Mouse (Mus musculus): ENCODE results near the gene Tmem269.

The Tmem269 gene

GRCm38 (mm10) chr4:119238661-119239060, 20.6 kb upstream of the Tmem269 start:
- no peak for DNase-seq (ENCODE audit: low spot score in 2 of 2)

- no peak for DNase-seq (ENCODE audit: low spot score in 2 of 2)
Measured at GRCm38 (mm10) chr4:119234348-119234747, 16.3 kb upstream of the Tmem269 start.

GRCm38 (mm10) chr4:119233256-119233901, 15.4 kb upstream of the Tmem269 start:
- peak in 1 of 2 experiments; percentile 33 for DNase-seq (ENCODE audit: low spot score in 2 of 2)

- peak; percentile 97 to 98 for DNase-seq (ENCODE audit: low spot score in 2 of 2)
Measured at GRCm38 (mm10) chr4:119232410-119233255, 14.6 kb upstream of the Tmem269 start, which contains the start of the genes AU022252 and P3h1. Gene AU022252, minus strand, starts transcription at chr4:119232712. Gene P3h1, plus strand, starts transcription at chr4:119232915.

GRCm38 (mm10) chr4:119226751-119227150, 8.7 kb upstream of the Tmem269 start:
- no peak for DNase-seq (ENCODE audit: low spot score in 2 of 2)

GRCm38 (mm10) chr4:119225719-119226118, 7.7 kb upstream of the Tmem269 start:
- DNase-seq (ENCODE audit: low spot score in 2 of 2) = no peak

- no peak for DNase-seq (ENCODE audit: low spot score in 2 of 2)
Measured at GRCm38 (mm10) chr4:119224534-119224933, 6.5 kb upstream of the Tmem269 start.

- DNase-seq (ENCODE audit: low spot score in 2 of 2) = no peak
Measured at GRCm38 (mm10) chr4:119223696-119224095, 5.7 kb upstream of the Tmem269 start.

GRCm38 (mm10) chr4:119216667-119217066, 1.4 kb downstream of the Tmem269 start:
- DNase-seq (ENCODE audit: low spot score in 2 of 2) = no peak

- DNase-seq (ENCODE audit: low spot score in 2 of 2) = peak; percentile 4 to 14
Measured at GRCm38 (mm10) chr4:119204672-119205071, 13.3 kb downstream of the Tmem269 start.

- DNase-seq (ENCODE audit: low spot score in 2 of 2) = no peak
Measured at GRCm38 (mm10) chr4:119198105-119198504, 19.9 kb downstream of the Tmem269 start.

GRCm38 (mm10) chr4:119195582-119196320, 22.3 kb downstream of the Tmem269 start:
- DNase-seq (ENCODE audit: low spot score in 2 of 2) = no peak

GRCm38 (mm10) chr4:119194909-119195581, 23.0 kb downstream of the Tmem269 start, which contains the start of gene Svbp:
Gene Svbp, plus strand, starts transcription at chr4:119195306.
- DNase-seq (ENCODE audit: low spot score in 2 of 2) = peak; percentile 78 to 80

- DNase-seq (ENCODE audit: low spot score in 2 of 2) = no peak
Measured at GRCm38 (mm10) chr4:119192757-119193156, 25.3 kb downstream of the Tmem269 start.

- DNase-seq (ENCODE audit: low spot score in 2 of 2) = no peak
Measured at GRCm38 (mm10) chr4:119191273-119191672, 26.7 kb downstream of the Tmem269 start.

- DNase-seq (ENCODE audit: low spot score in 2 of 2) = no peak
Measured at GRCm38 (mm10) chr4:119190618-119191017, 27.4 kb downstream of the Tmem269 start.

GRCm38 (mm10) chr4:119189864-119190263, 28.2 kb downstream of the Tmem269 start, which contains the start of gene Ermap:
Gene Ermap, minus strand, starts transcription at chr4:119190011.
- no peak for DNase-seq (ENCODE audit: low spot score in 2 of 2)

GRCm38 (mm10) chr4:119189392-119189791, 28.6 kb downstream of the Tmem269 start:
- DNase-seq (ENCODE audit: low spot score in 2 of 2) = no peak

GRCm38 (mm10) chr4:119188060-119188785, 29.8 kb downstream of the Tmem269 start:
- DNase-seq (ENCODE audit: low spot score in 2 of 2) = no peak

- DNase-seq (ENCODE audit: low spot score in 2 of 2) = no peak
Measured at GRCm38 (mm10) chr4:119185771-119186170, 32.2 kb downstream of the Tmem269 start.

- no peak for DNase-seq (ENCODE audit: low spot score in 2 of 2)
Measured at GRCm38 (mm10) chr4:119183525-119183924, 34.5 kb downstream of the Tmem269 start.
